Mouse (Mus musculus): ENCODE measurements around the gene Pomc. TPM values are rescaled to one million over a fixed set of nuclear protein-coding genes. Genes with fewer than 3 reads are reported as not detected.

Pomc gene
- total and polyA plus RNA-seq, 3 experiments = 2.5 to 3.5 (median 2.8) TPM

DNA sequence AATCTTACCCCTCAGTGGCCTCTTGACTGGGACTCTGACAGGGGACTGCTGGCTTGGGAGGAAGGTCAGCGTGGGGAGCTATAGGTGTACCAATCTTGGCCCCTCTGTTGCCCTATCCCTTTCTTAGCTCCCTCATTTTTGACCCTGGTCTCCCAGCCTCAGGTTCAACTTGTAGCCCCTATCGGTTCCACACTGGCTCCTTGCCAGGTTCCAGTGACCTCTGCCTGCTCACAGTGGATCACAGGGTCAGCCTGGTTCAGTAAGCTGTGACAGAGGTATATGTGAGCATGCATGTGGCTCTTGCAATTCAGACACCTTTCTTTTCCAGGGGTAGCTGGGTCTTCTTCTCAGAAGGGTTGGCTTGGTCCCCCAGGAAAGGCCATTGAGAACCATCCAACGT lies 38.9 kb upstream of the Pomc start:
- TF ChIP-seq CTCF (conservative IDR thresholded peaks at IDR 0.05 in 1 of 2, IDR thresholded peaks at IDR 0.05 in 1 of 2; ENCODE audit: low read depth in 2 of 2, low read length in 2 of 2) (no peak), SMC3 (IDR thresholded peaks at IDR 0.05; ENCODE audit: low read depth, low read length) (no peak), MXI1 (IDR thresholded peaks at IDR 0.05; ENCODE audit: low read depth, low read length) (no peak), USF2 (conservative IDR thresholded peaks at IDR 0.05; ENCODE audit: low read depth, low read length) (no peak)
- Histone ChIP-seq H3K9me3 (replicated peaks; ENCODE audit: low read length) (no peaks in the 10 kb centered on the region), H3K4me3 (replicated peaks in 1 of 3; ENCODE audit: low read depth in 2 of 3, low read length in 2 of 3, poor library complexity in 1 of 3) (no peak overlapping the region), H3K9ac (ENCODE audit: insufficient read depth, low read depth) (no peak overlapping the region), H3K36me3 (replicated peaks in 1 of 2; ENCODE audit: control insufficient read depth in 1 of 2, insufficient read depth in 1 of 2, low read length in 1 of 2) (peaks cover 0 to 38% of the 10 kb centered on the region in 2 experiments), H3K79me2 (replicated peaks; ENCODE audit: control insufficient read depth, extremely low read depth, insufficient read depth, poor library complexity, severe bottlenecking) (no peaks in the 10 kb centered on the region), H3K27ac (ENCODE audit: insufficient read depth, low read depth) (no peak overlapping the region), H3K4me1 (ENCODE audit: control insufficient read depth in 1 of 2, insufficient read depth in 2 of 2) (peaks cover 2 to 32% of the 10 kb centered on the region in 2 experiments; a peak in 3 of 4 replicates), H3K27me3 (replicated peaks) (no peaks in the 10 kb centered on the region), H3K4me2 (ENCODE audit: insufficient read depth, low read depth, poor library complexity, severe bottlenecking) (no peak overlapping the region)
- in situ Hi-C loops (cut with MboI; ENCODE audit: low pct_ligation_motif_present, low pct_unique_long_range_greater_than_20kb, low sequenced_read_pairs) (no loop called here), dilution Hi-C loops (cut with MboI; ENCODE audit: extremely low pct_ligation_motif_present, extremely low pct_unique_long_range_greater_than_20kb, low sequenced_read_pairs) (no loop called here)
- no peak for DNase-seq (ENCODE audit: extremely low read depth)

DNA sequence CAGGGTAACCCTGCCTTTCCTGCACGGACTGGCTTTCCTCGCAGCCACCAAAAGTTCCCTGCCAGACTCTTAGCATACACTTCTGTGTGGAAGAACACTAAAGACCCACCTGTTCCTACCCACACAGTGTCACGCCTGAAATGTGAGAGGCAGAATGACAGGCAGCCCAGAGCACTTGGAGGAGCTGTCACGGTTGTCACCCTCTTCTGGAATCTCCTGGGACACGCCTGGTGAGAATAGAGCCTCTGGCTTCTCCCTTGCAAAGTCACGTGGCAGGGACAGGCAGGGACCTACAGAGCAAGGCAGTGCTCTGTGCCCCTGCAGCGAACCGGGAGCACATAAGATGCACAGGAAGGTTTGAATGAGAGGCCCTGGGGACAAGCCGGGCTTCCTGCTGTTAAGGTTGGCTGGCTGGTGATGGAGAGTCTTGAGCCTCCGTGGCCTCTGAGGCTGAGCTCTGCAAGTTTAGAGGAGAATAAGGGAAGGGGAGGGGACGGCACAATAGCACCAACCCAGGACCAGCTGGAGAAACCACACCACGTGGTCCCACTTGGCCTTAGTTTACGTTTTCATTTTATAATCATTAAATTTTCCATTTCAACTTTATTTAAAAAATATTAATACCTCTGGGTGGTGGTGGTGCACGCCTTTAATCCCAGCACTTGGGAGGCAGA lies 36.9 kb upstream of the Pomc start:
- DNase-seq (ENCODE audit: extremely low read depth) = peak; percentile 19
- Histone ChIP-seq H3K27ac (ENCODE audit: insufficient read depth, low read depth) (no peak overlapping the region), H3K9me3 (replicated peaks; ENCODE audit: low read length) (no peaks in the 10 kb centered on the region), H3K4me3 (replicated peaks in 1 of 3; ENCODE audit: low read depth in 2 of 3, low read length in 2 of 3, poor library complexity in 1 of 3) (no peak overlapping the region), H3K4me2 (ENCODE audit: insufficient read depth, low read depth, poor library complexity, severe bottlenecking) (no peak overlapping the region), H3K79me2 (replicated peaks; ENCODE audit: control insufficient read depth, extremely low read depth, insufficient read depth, poor library complexity, severe bottlenecking) (no peaks in the 10 kb centered on the region), H3K36me3 (replicated peaks in 1 of 2; ENCODE audit: control insufficient read depth in 1 of 2, insufficient read depth in 1 of 2, low read length in 1 of 2) (peaks cover 0 to 23% of the 10 kb centered on the region in 2 experiments), H3K4me1 (ENCODE audit: control insufficient read depth in 1 of 2, insufficient read depth in 2 of 2) (peaks cover 2 to 32% of the 10 kb centered on the region in 2 experiments; a peak in 3 of 4 replicates), H3K27me3 (replicated peaks) (no peaks in the 10 kb centered on the region), H3K9ac (ENCODE audit: insufficient read depth, low read depth) (no peak overlapping the region)
- TF ChIP-seq MAX (IDR thresholded peaks at IDR 0.05; ENCODE audit: low read length) (0 out of 2 replicates have a peak, but pooled peaks have one; percentile 30), BHLHE40 (IDR thresholded peaks at IDR 0.05; ENCODE audit: low read depth, low read length) (no peak)
- dilution Hi-C loops (cut with MboI; ENCODE audit: extremely low pct_ligation_motif_present, extremely low pct_unique_long_range_greater_than_20kb, low sequenced_read_pairs) = no loop called here
- in situ Hi-C loops (cut with MboI; ENCODE audit: low pct_ligation_motif_present, low pct_unique_long_range_greater_than_20kb, low sequenced_read_pairs) = no loop called here

DNA sequence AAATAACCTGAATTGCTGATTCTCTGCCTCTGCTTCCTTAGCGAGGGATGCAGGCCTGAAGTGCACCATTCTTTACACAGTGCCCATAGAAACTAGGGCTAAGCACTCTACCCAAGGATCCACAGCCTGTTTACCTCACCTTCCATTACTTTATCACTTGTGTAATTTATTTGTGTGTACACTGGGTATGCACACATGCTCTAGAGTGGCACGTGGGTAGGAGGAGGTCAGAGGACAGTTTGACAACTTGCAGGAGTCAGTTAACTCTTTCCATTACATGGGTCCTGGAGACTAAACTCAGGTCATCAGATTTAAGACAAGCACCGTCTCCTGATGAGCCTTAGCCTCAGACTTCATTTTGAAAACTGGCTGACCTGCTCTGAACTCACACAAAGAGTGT lies 36.2 kb upstream of the Pomc start:
- no peak overlapping the region for H3K4me2 ChIP-seq (ENCODE audit: insufficient read depth, low read depth, poor library complexity, severe bottlenecking)
- no peaks in the 10 kb centered on the region for H3K27me3 ChIP-seq (replicated peaks)
- no peak for DNase-seq (ENCODE audit: extremely low read depth)
- dilution Hi-C loops (cut with MboI; ENCODE audit: extremely low pct_ligation_motif_present, extremely low pct_unique_long_range_greater_than_20kb, low sequenced_read_pairs) = no loop called here
- H3K79me2 ChIP-seq (replicated peaks; ENCODE audit: control insufficient read depth, extremely low read depth, insufficient read depth, poor library complexity, severe bottlenecking) = no peaks in the 10 kb centered on the region
- in situ Hi-C loops (cut with MboI; ENCODE audit: low pct_ligation_motif_present, low pct_unique_long_range_greater_than_20kb, low sequenced_read_pairs) = no loop called here
- H3K36me3 ChIP-seq (replicated peaks in 1 of 2; ENCODE audit: control insufficient read depth in 1 of 2, insufficient read depth in 1 of 2, low read length in 1 of 2) = peaks cover 0 to 18% of the 10 kb centered on the region in 2 experiments
- H3K9ac ChIP-seq (ENCODE audit: insufficient read depth, low read depth) = no peak overlapping the region
- H3K4me3 ChIP-seq (replicated peaks in 1 of 3; ENCODE audit: low read depth in 2 of 3, low read length in 2 of 3, poor library complexity in 1 of 3) = no peak overlapping the region
- no peak overlapping the region for H3K27ac ChIP-seq (ENCODE audit: insufficient read depth, low read depth)
- no peaks in the 10 kb centered on the region for H3K9me3 ChIP-seq (replicated peaks; ENCODE audit: low read length)
- H3K4me1 ChIP-seq (ENCODE audit: control insufficient read depth in 1 of 2, insufficient read depth in 2 of 2) = peaks cover 2 to 32% of the 10 kb centered on the region in 2 experiments; a peak in 3 of 4 replicates
- TF ChIP-seq MEF2A (IDR thresholded peaks at IDR 0.05; ENCODE audit: borderline replicate concordance, low read depth, low read length) = no peak
- no peak for TF ChIP-seq MAX (IDR thresholded peaks at IDR 0.05; ENCODE audit: low read length)
- TF ChIP-seq NRF1 (IDR thresholded peaks at IDR 0.05; ENCODE audit: low read depth, low read length) = no peak
- TF ChIP-seq NELFE (IDR thresholded peaks at IDR 0.05; ENCODE audit: low read depth, low read length) = no peak
- TF ChIP-seq IRF4 (IDR thresholded peaks at IDR 0.05; ENCODE audit: low read depth, low read length) = no peak
- TF ChIP-seq ZNF384 (IDR thresholded peaks at IDR 0.05; ENCODE audit: low read depth, low read length) = no peak
- TF ChIP-seq ELF1 (IDR thresholded peaks at IDR 0.05; ENCODE audit: low read depth, low read length) = no peak
- no peak for TF ChIP-seq SMC3 (IDR thresholded peaks at IDR 0.05; ENCODE audit: low read depth, low read length)
- no peak for TF ChIP-seq JUN (IDR thresholded peaks at IDR 0.05; ENCODE audit: insufficient read depth, low read depth, low read length)
- no peak for TF ChIP-seq TCF12 (IDR thresholded peaks at IDR 0.05; ENCODE audit: low read depth, low read length)
- no peak for TF ChIP-seq ETS1 (conservative IDR thresholded peaks at IDR 0.05; ENCODE audit: low read depth, low read length)
- no peak for TF ChIP-seq JUND (conservative IDR thresholded peaks at IDR 0.05; ENCODE audit: low read depth, low read length)
- no peak for TF ChIP-seq RCOR1 (conservative IDR thresholded peaks at IDR 0.05; ENCODE audit: low read depth, low read length)
- TF ChIP-seq KAT2A (IDR thresholded peaks at IDR 0.05; ENCODE audit: insufficient replicate concordance, low read length) = no peak
